Mouse (Mus musculus): ENCODE measurements around the gene Ero1lb.
"Not testable (repeated sequence)": the region's sequence is repeated elsewhere in the genome, so short reads cannot be mapped to it uniquely, and the experiment has no call there.

Gene Ero1lb

GRCm38 (mm10) chr13:12578145-12578544 is 12.5 kb downstream of the Ero1lb start:
- DNase-seq = no peak

DNA sequence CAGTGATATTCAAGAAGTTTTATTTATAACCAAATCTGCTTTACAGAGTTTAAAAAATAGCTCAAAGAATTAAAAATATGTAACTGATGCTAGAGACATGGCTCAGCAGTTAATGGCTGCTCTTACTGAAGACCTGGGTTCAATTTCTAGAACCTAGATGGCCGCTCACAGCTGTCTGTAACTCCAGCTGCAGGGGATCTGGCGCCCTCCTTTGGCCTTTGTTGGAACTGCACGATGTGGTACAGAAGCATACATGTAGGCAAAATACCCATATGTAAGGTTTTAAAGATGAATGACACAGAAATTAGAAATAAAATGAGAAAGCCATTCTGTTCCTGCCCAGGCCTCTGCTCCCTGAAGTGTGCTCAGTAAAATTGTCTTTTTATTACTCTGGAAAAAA is 23.3 kb downstream of the Ero1lb start:
- peak; percentile 80 for DNase-seq

DNA sequence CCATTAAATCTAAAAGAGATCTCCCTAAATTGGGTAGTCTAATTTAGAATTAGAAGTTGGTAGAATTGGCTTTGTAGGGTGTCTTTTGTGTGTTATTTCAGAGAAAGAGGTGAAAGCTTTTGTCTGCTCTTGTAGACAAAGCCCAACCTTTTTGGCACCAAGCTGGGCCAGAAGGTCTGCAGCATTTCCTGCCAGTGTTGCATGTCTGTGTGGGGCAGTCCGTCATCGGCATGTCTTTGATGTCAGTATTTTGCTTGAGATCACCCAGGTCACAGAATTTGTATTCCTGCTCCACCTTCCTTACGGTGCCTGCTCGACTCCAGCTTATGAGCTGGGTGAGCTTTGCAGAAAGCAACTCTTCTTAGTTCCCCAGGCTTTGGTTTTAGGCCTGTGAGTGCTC is 31.4 kb downstream of the Ero1lb start:
- DNase-seq = not testable (repeated sequence)

DNA sequence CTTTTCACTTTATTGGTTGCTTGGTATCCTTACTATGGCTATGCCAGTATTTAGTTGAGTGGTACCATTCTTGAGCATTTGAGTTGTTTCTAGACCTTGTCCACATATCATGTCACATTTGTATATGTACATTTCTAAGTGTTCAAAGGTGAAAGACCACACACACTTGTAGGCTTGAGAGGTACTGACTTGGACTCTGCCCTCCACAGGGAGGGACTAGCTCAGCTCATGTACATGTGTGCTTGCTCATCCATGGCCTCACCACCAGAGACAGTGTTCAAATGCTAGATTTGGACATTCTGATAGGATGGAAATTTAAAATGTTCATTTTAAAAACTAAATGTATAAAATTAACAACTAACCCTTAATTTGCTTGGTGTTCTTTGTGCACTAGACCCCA is 44.5 kb downstream of the Ero1lb start:
- DNase-seq = not testable (repeated sequence)

- not testable (repeated sequence) for DNase-seq
These were observed 48.4 kb downstream of the Ero1lb start for GRCm38 (mm10) chr13:12614026-12614425.

GRCm38 (mm10) chr13:12614591-12614990 is 48.9 kb downstream of the Ero1lb start:
- not testable (repeated sequence) for DNase-seq

DNA sequence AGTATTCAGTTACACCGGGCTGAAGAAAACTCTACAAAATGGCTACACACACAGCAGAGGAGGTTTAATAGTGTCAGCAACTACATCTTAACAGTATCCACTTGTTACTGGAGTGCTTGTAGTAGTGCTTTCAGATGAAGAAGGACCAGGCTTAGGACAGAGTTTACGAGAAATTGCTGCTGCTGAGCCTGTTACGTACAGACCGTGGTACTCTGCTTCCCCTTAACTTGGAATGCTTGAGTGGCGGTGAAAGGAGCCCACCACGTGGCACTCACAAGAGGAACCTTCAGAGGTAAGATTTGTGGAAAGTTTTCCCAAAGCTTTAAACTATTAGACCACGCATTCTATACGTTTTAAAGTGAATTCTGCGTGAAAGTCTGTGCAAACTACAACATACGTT is 49.3 kb downstream of the Ero1lb start:
- not testable (repeated sequence) for DNase-seq

DNA sequence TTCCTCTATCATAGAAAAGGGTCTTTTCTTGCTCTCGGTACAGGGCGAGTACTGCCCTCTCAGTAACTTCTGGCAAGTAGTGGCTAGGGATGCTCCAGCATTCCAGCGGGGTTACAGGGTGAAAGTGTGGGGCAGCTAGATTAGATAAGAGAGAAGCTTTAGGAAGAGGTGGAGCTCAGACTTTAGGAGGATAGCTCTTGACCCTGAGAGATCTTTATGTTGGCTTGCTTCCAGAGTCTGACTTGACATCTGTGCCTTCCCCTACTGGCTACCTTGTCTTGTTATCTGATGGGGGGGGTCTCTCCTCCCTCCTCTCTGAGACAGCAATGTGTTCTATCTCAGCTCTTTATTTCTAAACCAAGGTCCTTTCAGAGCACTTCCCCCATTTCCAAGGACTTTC is 50.8 kb downstream of the Ero1lb start:
- DNase-seq = not testable (repeated sequence)

DNA sequence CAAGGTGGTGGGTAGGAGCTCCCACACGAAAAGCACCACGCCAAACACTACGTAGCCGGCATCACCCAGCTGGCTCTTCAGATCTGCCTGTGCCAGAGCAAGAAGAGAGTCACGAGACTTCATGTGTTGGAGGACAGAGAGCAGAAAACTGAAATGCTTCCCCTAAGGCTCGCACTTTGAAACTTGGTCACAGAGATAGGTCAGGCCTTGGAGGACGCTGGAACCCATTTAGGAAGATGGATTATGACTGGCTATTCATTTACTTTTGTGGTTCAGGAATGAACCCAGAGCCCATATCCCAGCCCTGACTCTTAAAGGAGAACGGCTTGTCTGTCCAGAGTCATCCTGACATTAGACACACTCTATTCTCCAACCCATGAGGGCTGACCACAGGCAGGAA is 54.1 kb downstream of the Ero1lb start:
- DNase-seq = not testable (repeated sequence)

GRCm38 (mm10) chr13:12626061-12626460 is 60.4 kb downstream of the Ero1lb start:
- DNase-seq = not testable (repeated sequence)

- not testable (repeated sequence) for DNase-seq
These were observed 62.1 kb downstream of the Ero1lb start for GRCm38 (mm10) chr13:12627746-12628145.

- DNase-seq = not testable (repeated sequence)
These were observed 62.5 kb downstream of the Ero1lb start for GRCm38 (mm10) chr13:12628181-12628580.

- DNase-seq = not testable (repeated sequence)
These were observed 64.6 kb downstream of the Ero1lb start for GRCm38 (mm10) chr13:12630252-12630651.

DNA sequence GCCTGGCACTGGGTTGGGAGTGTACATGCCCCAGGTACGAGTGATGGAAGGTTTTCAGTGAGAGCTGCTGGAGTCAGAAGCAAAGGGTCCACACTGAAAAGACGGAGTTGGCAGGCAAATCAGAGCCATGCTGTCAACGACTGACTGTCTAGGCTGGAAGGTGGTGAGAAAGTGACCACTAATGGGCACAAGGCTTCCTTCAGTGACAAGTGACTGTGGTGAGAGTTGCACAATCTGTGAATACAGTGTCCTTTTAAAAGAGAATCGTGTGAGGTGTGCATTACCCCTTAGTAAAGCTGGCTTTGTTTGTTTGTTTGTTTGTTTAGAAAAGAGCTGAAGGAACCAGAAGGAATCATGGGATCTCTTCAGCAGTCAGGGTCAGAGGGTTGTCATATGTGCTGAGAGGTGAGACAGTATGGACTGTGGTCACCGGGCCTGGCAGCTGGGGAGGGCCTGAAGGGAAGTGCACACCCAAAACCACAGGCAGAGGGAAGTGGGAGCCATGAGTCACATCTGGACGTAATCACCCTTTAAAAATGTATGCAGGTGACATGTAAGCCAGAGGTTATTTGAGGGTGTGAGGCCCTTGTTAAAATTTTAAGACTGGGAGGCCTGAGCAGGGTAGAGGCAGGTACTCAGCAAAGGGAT is 69.4 kb downstream of the Ero1lb start:
- DNase-seq = not testable (repeated sequence)

GRCm38 (mm10) chr13:12642795-12643194 is 77.1 kb downstream of the Ero1lb start:
- DNase-seq = not testable (repeated sequence)

DNA sequence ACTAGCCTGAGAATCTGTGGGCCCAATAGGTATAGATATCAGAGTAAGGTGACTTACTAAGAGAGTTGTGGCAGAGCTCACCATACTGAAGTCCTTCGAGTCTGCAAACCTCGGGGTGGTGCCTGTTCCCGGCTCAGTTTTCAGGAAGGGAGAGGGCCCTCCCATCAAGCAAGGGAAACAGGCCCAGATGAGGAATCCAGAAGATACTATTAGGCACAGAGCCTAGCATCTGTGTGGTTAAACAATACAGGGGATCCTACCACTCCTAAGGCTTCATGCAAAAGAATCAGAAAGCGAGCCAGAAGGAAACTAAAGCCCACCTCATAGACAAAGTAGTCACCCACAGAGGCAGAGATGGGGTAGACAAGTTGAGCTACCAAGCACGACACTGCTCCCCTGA is 81.0 kb downstream of the Ero1lb start:
- not testable (repeated sequence) for DNase-seq

DNA sequence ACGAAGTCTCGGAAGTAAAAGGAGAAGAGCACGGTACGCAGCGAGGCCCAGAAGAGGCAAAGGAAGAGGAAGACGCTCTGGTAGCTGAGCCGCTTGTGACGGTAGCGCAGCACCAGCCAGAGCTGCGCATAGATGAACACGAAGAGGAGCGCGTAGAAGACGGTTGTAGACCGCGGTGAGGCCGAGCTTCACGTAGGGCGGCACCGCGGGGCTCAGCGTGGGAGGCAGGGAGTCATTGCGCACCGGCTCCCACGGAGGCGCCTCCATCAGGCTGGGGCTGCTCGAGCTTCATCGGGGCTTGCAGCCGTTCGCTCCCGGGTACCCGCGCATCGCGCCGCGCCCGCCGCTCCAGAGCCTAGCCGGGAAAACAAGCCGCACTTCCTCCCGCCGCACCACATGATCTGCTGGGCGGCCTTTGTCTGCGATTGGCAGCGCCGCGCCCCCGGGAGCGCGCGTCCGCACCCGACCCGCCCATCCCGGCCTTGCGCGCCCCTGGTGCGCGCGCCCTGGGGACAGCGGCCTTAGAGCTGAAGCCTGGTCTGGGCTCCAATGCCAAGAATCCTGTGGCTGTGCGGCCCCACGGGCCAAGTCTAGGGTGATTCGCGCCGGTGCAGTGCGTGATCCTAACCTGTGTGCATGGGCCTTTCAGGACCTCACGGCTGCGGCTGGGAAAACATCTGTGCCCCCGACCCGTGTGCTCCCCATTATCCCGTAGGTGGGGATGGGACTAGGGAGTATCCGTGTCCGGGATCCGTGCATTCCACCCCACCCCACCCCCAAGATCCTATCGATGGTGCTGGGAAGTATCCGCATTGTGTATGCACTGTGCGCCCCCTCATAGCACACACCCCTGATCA is 84.6 kb downstream of the Ero1lb start:
- DNase-seq = peak; percentile 60

GRCm38 (mm10) chr13:12650877-12651176 is 85.2 kb downstream of the Ero1lb start:
- DNase-seq = peak; percentile 66

All from thymus, postnatal 14 days (tissue).